Mouse (Mus musculus) embryonic stem cell, embryonic (primary cell): ENCODE measurements at regions not wholly inside any gene's neighbourhood (a gene's known extent, or its start where the extent isn't known, plus 50 kb on each side); places are given as distances from the start of the nearest gene placed in this dataset.
"Not testable (repeated sequence)": the region's sequence is repeated elsewhere in the genome, so short reads cannot be mapped to it uniquely, and the experiment has no call there.

Source experiments
- CTCF ChIA-PET, 4 experiments: fragments of 300-600 bp in 2 of 4; fragments of 350-600 bp in 2 of 4; sonication (Branson Sonifier 250); formaldehyde crosslinking; loops; one replicate each; lab custom pipeline; 2022; ENCODE audit warnings: inconsistent platforms in 2 of 4; lab: Charles Lee
- POLR2A ChIA-PET, 4 experiments: fragments of 300-600 bp in 2 of 4; fragments of 350-600 bp in 2 of 4; sonication (Branson Sonifier 250); formaldehyde crosslinking; loops; one replicate each; lab custom pipeline; 2022; ENCODE audit warnings: antibody characterized with exemption in 4 of 4, inconsistent platforms in 1 of 4; lab: Charles Lee

GRCm38 (mm10) chr9:14074273-14074672 is 200.6 kb upstream of the Sesn3 start:
- ChIA-PET POLR2A (no interaction called here), CTCF (no interaction called here)

DNA sequence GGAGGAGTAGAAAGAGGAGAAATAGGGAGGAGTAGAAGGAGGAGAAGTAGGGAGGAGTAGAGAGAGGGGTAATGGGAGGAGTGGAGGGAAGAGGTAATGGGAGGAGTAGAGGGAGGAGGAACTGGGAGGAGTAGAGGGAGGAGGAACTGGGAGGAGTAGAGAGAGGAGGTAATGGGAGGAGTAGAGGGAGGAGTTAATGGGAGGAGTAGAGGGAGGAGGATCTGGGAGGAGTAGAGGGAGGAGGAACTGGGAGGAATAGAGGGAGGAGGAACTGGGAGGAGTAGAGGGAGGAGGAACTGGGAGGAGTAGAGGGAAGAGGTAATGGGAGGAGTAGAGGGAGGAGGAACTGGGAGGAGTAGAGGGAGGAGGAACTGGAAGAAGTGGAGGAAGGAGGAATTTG is 200.0 kb upstream of the Sesn3 start:
- POLR2A ChIA-PET, CTCF ChIA-PET: not testable (repeated sequence)

DNA sequence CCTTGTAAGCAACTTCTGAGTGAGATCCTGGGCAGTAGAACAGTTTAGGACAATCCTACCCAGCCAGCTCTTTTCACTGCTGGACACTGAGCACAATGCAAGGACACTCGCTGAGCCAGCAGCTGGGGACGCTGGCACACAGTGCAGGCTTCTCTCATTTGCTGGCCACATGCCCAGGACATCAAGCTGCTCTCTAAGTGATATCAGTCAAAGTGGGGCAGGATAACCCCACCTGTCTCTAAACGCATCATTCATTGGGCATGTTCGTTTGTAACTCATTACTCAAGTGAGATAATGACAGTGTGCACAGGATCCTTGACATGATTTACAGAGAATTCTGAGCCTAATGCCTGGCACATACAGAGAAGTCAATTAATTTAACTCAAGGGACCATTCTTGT is 199.4 kb upstream of the Sesn3 start:
- ChIA-PET POLR2A (no interaction called here), CTCF (no interaction called here)

GRCm38 (mm10) chr9:14075868-14076267 is 199.0 kb upstream of the Sesn3 start:
- ChIA-PET POLR2A (no interaction called here), CTCF (no interaction called here)

- ChIA-PET CTCF (no interaction called here), POLR2A (interaction anchor here in 1 of 4 experiments (0.6 kb wide), 1 partner anchor 600 kb away, joined by 3 read pairs; no protein-coding TSS in a partner anchor)
Measured at GRCm38 (mm10) chr9:14076728-14077127, 198.1 kb upstream of the Sesn3 start.

DNA sequence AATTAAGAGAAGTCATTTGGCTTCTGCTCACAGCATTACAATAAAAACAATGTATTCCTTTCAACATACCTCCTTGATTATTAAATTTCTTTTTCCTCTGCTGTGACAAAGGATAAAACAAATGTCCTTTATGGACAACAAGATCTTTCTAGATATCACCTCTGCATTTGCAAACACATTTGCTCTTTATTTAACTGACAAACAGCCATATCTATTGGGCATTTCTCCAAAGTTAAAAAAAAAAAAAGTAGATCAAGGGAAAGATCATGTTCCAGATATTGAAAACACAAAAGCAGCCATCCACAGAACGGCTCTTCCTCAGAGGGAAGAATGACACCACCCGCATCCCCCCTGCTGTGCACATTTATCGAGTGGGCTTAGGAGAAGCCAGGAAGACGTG is 193.7 kb upstream of the Sesn3 start:
- ChIA-PET CTCF (interaction anchor here in 1 of 4 experiments (0.6 kb wide), 1 partner anchor 37 kb away, joined by 6 read pairs; no protein-coding TSS in a partner anchor), POLR2A (no interaction called here)

DNA sequence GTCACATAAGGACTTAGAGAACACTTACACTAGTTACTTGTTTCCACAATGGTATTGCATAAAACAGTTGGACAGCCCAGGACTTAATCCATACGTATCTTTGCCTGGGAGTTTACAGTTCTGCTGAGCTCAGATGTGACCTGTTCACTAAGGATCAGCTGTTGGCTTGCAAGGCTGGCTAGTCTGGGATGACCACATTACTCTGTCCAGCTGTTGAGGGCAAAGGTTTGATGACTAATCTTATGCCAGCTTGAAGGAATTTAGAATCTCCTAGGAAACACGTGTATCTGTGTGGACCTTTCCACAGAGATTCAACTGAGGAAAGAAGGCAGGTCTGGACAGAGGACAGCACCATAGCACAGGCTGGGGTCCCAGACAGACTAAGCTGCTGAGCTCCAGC is 188.7 kb upstream of the Sesn3 start:
- ChIA-PET CTCF (no interaction called here), POLR2A (no interaction called here)

DNA sequence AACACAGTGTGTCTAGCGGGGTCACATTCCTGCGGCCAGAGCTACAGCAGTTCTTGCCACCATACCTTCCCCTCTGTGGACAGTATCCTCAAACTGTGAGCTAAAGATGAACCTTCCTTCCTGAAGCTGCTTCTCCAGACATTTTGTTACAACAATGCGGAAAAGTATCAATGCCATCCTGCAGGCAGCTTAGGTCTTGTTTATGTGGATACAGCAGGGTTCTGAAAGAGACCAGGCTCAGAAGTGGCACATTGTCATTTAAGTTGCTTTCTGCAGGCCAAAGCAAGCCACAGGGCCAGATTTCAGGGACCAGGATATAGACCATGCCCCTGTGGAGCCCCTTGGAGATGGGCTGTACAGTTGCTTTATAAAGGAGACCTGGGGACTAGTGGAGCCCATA is 188.3 kb upstream of the Sesn3 start:
- ChIA-PET CTCF (no interaction called here), POLR2A (no interaction called here)

- POLR2A ChIA-PET: no interaction called here
- CTCF ChIA-PET: no interaction called here
Measured at GRCm38 (mm10) chr9:14087874-14088273, 187.0 kb upstream of the Sesn3 start.

GRCm38 (mm10) chr9:14089791-14090256 is 185.0 kb upstream of the Sesn3 start:
- ChIA-PET POLR2A (no interaction called here), CTCF (no interaction called here)

DNA sequence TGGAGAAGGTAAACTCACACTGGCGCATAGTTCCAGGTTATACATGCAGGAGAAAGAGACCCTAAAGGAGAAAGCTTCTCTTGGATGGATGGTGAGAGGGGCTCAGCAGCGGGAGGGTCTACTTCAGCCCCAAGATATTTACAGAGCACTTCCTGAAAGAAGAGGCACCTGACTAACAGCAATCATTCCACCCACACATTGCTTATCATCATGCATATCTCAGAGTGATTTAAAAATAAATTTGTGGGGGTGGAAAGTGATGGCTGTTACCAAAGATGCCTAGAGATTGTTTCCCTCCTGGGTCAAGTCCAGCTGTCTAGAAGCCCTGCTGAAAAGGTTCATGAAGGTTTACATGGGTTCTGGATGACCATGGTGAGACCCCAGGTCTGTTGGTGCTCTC is 184.4 kb upstream of the Sesn3 start:
- CTCF ChIA-PET: no interaction called here
- POLR2A ChIA-PET: no interaction called here

GRCm38 (mm10) chr9:14091099-14091930 is 183.6 kb upstream of the Sesn3 start:
- CTCF ChIA-PET: no interaction called here
- POLR2A ChIA-PET: no interaction called here

- POLR2A ChIA-PET: interaction anchor here in 1 of 4 experiments (1.3 to 1.6 kb wide), 2 partner anchors 10 to 12 kb away, joined by 4 read pairs; no protein-coding TSS in a partner anchor
- CTCF ChIA-PET: no interaction called here
Measured at GRCm38 (mm10) chr9:14092996-14093442, 181.8 kb upstream of the Sesn3 start.

DNA sequence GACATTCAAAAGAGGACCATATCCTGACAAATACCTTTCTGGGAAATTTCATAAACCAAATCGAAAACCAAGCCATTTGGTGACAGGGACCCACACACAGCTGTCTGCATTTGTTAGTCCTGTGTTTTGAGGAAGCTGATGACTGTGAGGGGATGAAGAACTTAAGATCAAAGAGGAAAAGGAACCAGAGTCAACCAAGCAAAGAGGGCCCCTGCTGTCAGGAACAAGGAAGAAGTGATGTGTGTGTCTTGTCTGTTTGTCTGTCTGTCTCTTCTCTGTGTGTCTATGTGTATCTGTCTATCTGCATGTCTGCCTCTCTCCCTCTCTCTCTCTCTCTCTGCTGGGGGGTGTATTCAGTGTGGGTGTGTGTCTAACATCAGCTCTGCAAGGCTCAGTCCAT is 171.3 kb upstream of the Sesn3 start:
- CTCF ChIA-PET: no interaction called here
- POLR2A ChIA-PET: interaction anchor here in 1 of 4 experiments (1.8 kb wide), 1 partner anchor 10 kb away, joined by 4 read pairs; no protein-coding TSS in a partner anchor

GRCm38 (mm10) chr9:14104921-14105320 is 169.9 kb upstream of the Sesn3 start:
- ChIA-PET CTCF (no interaction called here), POLR2A (interaction anchor here in 1 of 4 experiments (1.8 kb wide), 1 partner anchor 12 kb away, joined by 4 read pairs; no protein-coding TSS in a partner anchor)

- POLR2A ChIA-PET: interaction anchor here in 1 of 4 experiments (0.7 kb wide), 1 partner anchor 169 kb away, joined by 3 read pairs; the partner anchor contains the start of gene Sesn3
Measured at GRCm38 (mm10) chr9:14106371-14106770, 168.5 kb upstream of the Sesn3 start.

GRCm38 (mm10) chr9:14108798-14109197 is 166.1 kb upstream of the Sesn3 start:
- ChIA-PET POLR2A (no interaction called here), CTCF (no interaction called here)

More at GRCm38 (mm10) chr9:14106371-14106770, 168.5 kb upstream of the Sesn3 start:
- CTCF ChIA-PET: interaction anchor here in 1 of 4 experiments (0.6 to 0.7 kb wide), 3 partner anchors 134 to 505 kb away, joined by 3 to 4 read pairs (median 3); no protein-coding TSS in a partner anchor

GRCm38 (mm10) chr9:14109492-14109891 is 165.4 kb upstream of the Sesn3 start:
- POLR2A ChIA-PET: no interaction called here
- CTCF ChIA-PET: no interaction called here

DNA sequence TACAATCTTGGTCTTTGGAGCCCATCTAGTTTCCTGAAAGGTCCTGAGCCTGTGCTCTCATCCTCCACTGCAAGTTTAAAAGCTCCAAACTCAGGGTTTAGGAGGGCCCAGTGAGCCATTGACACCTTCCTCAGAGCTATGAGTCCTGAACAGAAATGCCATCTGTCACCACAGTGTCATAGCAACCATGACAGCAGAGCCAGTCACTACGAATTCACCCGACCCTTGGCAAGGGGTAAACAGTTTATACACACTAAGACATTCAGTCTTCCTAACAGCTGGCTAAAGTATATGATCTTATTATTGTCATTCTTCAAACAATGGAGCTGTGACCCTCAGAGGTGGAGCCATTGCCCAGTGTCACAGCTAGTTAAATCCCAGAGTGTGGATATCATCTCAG is 163.2 kb upstream of the Sesn3 start:
- ChIA-PET POLR2A (no interaction called here), CTCF (interaction anchor here in 1 of 4 experiments (0.8 kb wide), 1 partner anchor 262 kb away, joined by 3 read pairs; no protein-coding TSS in a partner anchor)

DNA sequence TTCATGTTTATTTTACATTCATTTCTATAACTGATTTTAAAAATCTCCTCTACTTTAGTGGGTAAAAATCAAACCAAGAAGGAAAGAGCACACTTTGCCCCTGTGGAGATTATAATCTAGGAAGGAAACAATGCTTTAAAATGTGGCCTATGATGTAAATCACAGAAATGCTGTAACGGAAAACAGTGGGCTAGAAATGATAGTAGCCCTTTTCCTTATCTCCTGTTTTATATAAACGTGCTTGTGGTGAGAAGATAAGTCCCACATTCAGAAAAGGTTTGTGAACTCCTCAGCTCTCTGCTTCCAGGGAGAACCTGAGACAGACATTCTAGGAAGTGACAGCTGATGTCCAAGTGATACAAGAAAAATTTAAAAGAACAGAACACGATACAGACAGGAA is 159.3 kb upstream of the Sesn3 start:
- ChIA-PET POLR2A (interaction anchor here in 1 of 4 experiments (0.7 kb wide), 1 partner anchor 508 kb away, joined by 4 read pairs; no protein-coding TSS in a partner anchor), CTCF (no interaction called here)
